Mouse (Mus musculus): ENCODE measurements at regions not wholly inside any gene's neighbourhood (a gene's known extent, or its start where the extent isn't known, plus 50 kb on each side); places are given as distances from the start of the nearest gene placed in this dataset.

- peaks cover 3% of the 10 kb centered on the region; the same call in 1 of the 2 replicates for H3K4me1 ChIP-seq (ENCODE audit: control insufficient read depth, insufficient read depth, low read length)
- 87% methylated on average over 8 of the region's 8 CpGs for WGBS
- no peak overlapping the region for H3K27ac ChIP-seq (ENCODE audit: insufficient read depth, low read depth, low read length)
- no peak overlapping the region for H3K4me3 ChIP-seq (ENCODE audit: insufficient read depth, low read depth, low read length)
- TF ChIP-seq POLR2A (IDR thresholded peaks at IDR 0.05; ENCODE audit: insufficient read depth, low read depth, low read length): no peak
- TF ChIP-seq CTCF (IDR thresholded peaks at IDR 0.05; ENCODE audit: insufficient read depth, low read depth, low read length): no peak
Measured at GRCm38 (mm10) chr3:52501614-52502013, 233.5 kb downstream of the Foxo1 start.

DNA sequence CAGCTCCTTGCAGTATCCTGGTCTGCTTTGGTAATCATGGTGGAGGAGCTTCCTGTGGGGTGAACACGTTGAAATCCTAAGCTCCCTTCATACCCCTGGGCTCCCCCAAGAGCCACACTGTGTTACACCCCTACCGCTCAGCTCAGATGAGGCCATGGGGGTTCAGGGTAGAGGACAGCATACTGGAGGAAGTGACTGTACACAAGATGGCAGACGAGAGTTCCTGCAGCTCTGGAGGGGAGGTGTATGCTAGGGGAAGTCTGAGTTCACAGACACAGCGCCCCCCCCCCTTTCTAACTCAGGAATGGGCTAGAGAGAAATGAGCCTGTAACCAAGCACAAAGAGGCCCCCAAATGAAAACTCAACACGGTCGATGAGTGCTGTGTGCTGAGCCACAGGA, 231.9 kb downstream of the Foxo1 start:
- H3K4me3 ChIP-seq (ENCODE audit: insufficient read depth, low read depth, low read length): no peak overlapping the region
- no peak overlapping the region for H3K27ac ChIP-seq (ENCODE audit: insufficient read depth, low read depth, low read length)
- peaks cover 2% of the 10 kb centered on the region; the same call in 1 of the 2 replicates for H3K4me1 ChIP-seq (ENCODE audit: control insufficient read depth, insufficient read depth, low read length)
- 79% methylated on average over 6 of the region's 6 CpGs for WGBS
- no peak for TF ChIP-seq POLR2A (IDR thresholded peaks at IDR 0.05; ENCODE audit: insufficient read depth, low read depth, low read length)
- TF ChIP-seq CTCF (IDR thresholded peaks at IDR 0.05; ENCODE audit: insufficient read depth, low read depth, low read length): no peak

DNA sequence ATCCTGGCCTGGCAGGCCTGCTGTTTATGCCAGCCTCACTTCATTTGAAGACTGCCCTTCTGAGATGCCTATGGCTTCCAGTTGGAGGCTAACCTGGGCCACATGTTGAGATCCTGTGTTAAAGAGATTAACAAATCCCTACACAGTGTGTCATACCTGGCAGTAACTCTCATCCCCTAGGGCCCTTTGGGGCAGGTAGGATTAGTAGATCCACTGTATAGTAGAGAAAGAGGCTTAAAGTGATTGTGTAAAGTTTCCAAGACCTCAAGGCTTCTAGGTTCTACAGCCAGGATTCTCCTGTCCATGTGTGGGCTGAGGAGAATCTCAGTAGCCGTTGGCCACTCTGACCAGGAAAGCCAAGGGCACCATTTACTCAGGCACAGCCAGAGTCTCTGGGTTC, 231.4 kb downstream of the Foxo1 start:
- Histone ChIP-seq H3K4me1 (ENCODE audit: control insufficient read depth, insufficient read depth, low read length) (no peaks in the 10 kb centered on the region), H3K4me3 (ENCODE audit: insufficient read depth, low read depth, low read length) (no peak overlapping the region), H3K27ac (ENCODE audit: insufficient read depth, low read depth, low read length) (no peak overlapping the region)
- TF ChIP-seq CTCF (IDR thresholded peaks at IDR 0.05; ENCODE audit: insufficient read depth, low read depth, low read length): no peak
- no peak for TF ChIP-seq POLR2A (IDR thresholded peaks at IDR 0.05; ENCODE audit: insufficient read depth, low read depth, low read length)
- 100% methylated on average over 1 of the region's 1 CpGs for WGBS

- Histone ChIP-seq H3K27ac (ENCODE audit: insufficient read depth, low read depth, low read length) (no peak overlapping the region), H3K4me1 (ENCODE audit: control insufficient read depth, insufficient read depth, low read length) (no peaks in the 10 kb centered on the region), H3K4me3 (ENCODE audit: insufficient read depth, low read depth, low read length) (no peak overlapping the region)
- 79% methylated on average over 15 of the region's 15 CpGs for WGBS
- no peak for TF ChIP-seq POLR2A (IDR thresholded peaks at IDR 0.05; ENCODE audit: insufficient read depth, low read depth, low read length)
- TF ChIP-seq CTCF (IDR thresholded peaks at IDR 0.05; ENCODE audit: insufficient read depth, low read depth, low read length): no peak
Measured at GRCm38 (mm10) chr3:52498506-52499228, 230.5 kb downstream of the Foxo1 start.

GRCm38 (mm10) chr3:52496965-52497364, 228.8 kb downstream of the Foxo1 start:
- Histone ChIP-seq H3K27ac (ENCODE audit: insufficient read depth, low read depth, low read length) (no peak overlapping the region), H3K4me3 (ENCODE audit: insufficient read depth, low read depth, low read length) (no peak overlapping the region), H3K4me1 (ENCODE audit: control insufficient read depth, insufficient read depth, low read length) (no peaks in the 10 kb centered on the region)
- 97% methylated on average over 4 of the region's 4 CpGs for WGBS
- no peak for TF ChIP-seq CTCF (IDR thresholded peaks at IDR 0.05; ENCODE audit: insufficient read depth, low read depth, low read length)
- no peak for TF ChIP-seq POLR2A (IDR thresholded peaks at IDR 0.05; ENCODE audit: insufficient read depth, low read depth, low read length)

DNA sequence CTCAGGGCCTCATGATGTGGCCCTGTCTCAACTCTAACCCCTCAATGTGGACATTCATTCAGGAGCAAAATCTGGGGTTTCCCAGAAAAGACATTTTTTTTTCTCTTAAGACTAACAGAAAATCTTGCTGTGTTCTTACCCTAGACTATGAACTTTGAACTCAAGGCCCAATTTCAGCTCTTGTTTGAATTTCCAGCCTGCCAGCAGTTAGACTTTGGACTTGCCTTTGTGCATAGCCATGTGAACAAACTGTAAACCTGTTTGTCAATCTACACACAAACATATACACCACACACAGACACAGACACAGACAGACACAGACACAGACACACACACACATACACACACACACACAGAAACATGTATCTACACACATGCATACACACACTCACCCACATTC, 227.3 kb downstream of the Foxo1 start:
- TF ChIP-seq POLR2A (IDR thresholded peaks at IDR 0.05; ENCODE audit: insufficient read depth, low read depth, low read length): no peak
- TF ChIP-seq CTCF (IDR thresholded peaks at IDR 0.05; ENCODE audit: insufficient read depth, low read depth, low read length): no peak
- Histone ChIP-seq H3K4me3 (ENCODE audit: insufficient read depth, low read depth, low read length) (no peak overlapping the region), H3K4me1 (ENCODE audit: control insufficient read depth, insufficient read depth, low read length) (no peaks in the 10 kb centered on the region), H3K27ac (ENCODE audit: insufficient read depth, low read depth, low read length) (no peak overlapping the region)

DNA sequence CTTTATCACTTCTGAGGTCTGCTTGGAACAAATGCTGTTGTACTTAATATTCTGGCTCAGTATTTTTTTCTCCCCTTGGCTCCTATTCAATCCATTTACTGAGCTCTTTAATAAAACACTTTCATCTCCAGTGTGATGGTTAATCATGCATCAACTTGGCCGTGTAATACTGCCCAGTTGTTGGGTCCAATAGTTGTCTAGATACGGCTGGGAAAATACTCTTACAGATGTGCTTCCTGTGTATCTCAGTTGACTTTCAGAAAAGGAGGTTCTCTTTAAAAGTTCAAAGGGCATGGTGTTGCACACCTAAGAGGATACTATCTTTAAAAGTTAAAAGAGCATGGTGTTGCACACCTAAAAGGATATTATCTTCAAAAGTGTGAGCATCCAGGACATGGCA, 226.8 kb downstream of the Foxo1 start:
- Histone ChIP-seq H3K27ac (ENCODE audit: insufficient read depth, low read depth, low read length) (no peak overlapping the region), H3K4me3 (ENCODE audit: insufficient read depth, low read depth, low read length) (no peak overlapping the region), H3K4me1 (ENCODE audit: control insufficient read depth, insufficient read depth, low read length) (no peaks in the 10 kb centered on the region)
- WGBS: 67% methylated on average over 2 of the region's 2 CpGs
- no peak for TF ChIP-seq POLR2A (IDR thresholded peaks at IDR 0.05; ENCODE audit: insufficient read depth, low read depth, low read length)
- no peak for TF ChIP-seq CTCF (IDR thresholded peaks at IDR 0.05; ENCODE audit: insufficient read depth, low read depth, low read length)

DNA sequence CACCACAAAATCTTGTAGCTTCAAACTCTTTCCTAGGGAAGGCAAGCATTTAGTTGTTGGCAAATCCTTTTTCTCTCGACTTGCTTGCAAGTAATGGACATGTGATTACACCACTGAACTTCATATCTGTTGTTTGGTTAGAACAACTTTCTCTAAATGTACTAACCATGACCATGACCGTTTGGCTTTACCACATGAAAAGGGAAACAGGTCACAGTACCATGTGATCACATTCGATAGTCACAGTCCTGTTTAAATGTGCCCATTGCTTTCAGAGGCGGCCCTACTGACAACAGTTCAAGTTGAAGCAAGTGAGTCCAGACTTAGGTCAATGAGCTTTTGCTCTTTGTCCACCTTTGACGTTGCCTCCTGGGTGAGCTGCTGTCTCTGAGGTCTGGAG, 211.1 kb downstream of the Foxo1 start:
- H3K27ac ChIP-seq (ENCODE audit: insufficient read depth, low read depth, low read length): no peak overlapping the region
- 92% methylated on average over 5 of the region's 5 CpGs for WGBS
- no peaks in the 10 kb centered on the region for H3K4me1 ChIP-seq (ENCODE audit: control insufficient read depth, insufficient read depth, low read length)
- H3K4me3 ChIP-seq (ENCODE audit: insufficient read depth, low read depth, low read length): no peak overlapping the region
- no peak for TF ChIP-seq CTCF (IDR thresholded peaks at IDR 0.05; ENCODE audit: insufficient read depth, low read depth, low read length)
- TF ChIP-seq POLR2A (IDR thresholded peaks at IDR 0.05; ENCODE audit: insufficient read depth, low read depth, low read length): no peak

DNA sequence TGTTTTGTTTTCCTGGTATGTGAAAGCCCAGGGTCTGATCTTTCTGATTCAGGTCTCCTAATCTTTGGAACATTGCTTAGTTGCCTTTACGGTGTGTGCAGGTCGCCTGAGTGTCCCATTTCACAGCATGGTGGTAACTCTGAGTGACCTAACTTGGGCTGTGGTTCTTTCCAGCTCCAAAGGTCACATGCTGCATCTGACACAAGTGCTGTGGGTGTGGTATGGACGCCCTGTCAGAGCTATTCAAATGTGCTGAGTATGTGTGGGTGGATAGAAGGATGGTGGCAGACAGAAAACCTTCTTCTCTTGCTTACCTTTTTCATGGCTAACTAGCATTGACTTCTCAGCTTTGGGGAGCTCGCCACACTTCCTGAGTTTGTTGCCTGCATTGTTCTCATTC, 201.8 kb downstream of the Foxo1 start:
- Histone ChIP-seq H3K4me3 (ENCODE audit: insufficient read depth, low read depth, low read length) (no peak overlapping the region), H3K27ac (ENCODE audit: insufficient read depth, low read depth, low read length) (no peak overlapping the region), H3K4me1 (ENCODE audit: control insufficient read depth, insufficient read depth, low read length) (no peaks in the 10 kb centered on the region)
- no peak for TF ChIP-seq CTCF (IDR thresholded peaks at IDR 0.05; ENCODE audit: insufficient read depth, low read depth, low read length)
- 95% methylated on average over 4 of the region's 4 CpGs for WGBS

- WGBS: 91% methylated on average over 5 of the region's 5 CpGs
- no peaks in the 10 kb centered on the region for H3K4me1 ChIP-seq (ENCODE audit: control insufficient read depth, insufficient read depth, low read length)
- no peak overlapping the region for H3K27ac ChIP-seq (ENCODE audit: insufficient read depth, low read depth, low read length)
- TF ChIP-seq POLR2A (IDR thresholded peaks at IDR 0.05; ENCODE audit: insufficient read depth, low read depth, low read length) (no peak), CTCF (IDR thresholded peaks at IDR 0.05; ENCODE audit: insufficient read depth, low read depth, low read length) (no peak)
- H3K4me3 ChIP-seq (ENCODE audit: insufficient read depth, low read depth, low read length): no peak overlapping the region
Measured at GRCm38 (mm10) chr3:52469397-52469796, 201.3 kb downstream of the Foxo1 start.

Data from olfactory bulb, adult 2 months (tissue).